Mouse (Mus musculus) liver (tissue): ENCODE results near the gene Chst8.

Experiments used
- DNase-seq: peaks from one replicate; pipeline ENCODE4 v3.0.0-alpha.2; 2020; ENCODE audit warnings: mixed read lengths

Chst8 gene

GRCm38 (mm10) chr7:34702718-34703351 is 109.7 kb downstream of the Chst8 start:
- DNase-seq, result peak; percentile 52

- DNase-seq, result no peak
Observed at GRCm38 (mm10) chr7:34699888-34700287, 112.6 kb downstream of the Chst8 start.

GRCm38 (mm10) chr7:34698221-34698620 is 114.3 kb downstream of the Chst8 start:
- no peak for DNase-seq

DNA sequence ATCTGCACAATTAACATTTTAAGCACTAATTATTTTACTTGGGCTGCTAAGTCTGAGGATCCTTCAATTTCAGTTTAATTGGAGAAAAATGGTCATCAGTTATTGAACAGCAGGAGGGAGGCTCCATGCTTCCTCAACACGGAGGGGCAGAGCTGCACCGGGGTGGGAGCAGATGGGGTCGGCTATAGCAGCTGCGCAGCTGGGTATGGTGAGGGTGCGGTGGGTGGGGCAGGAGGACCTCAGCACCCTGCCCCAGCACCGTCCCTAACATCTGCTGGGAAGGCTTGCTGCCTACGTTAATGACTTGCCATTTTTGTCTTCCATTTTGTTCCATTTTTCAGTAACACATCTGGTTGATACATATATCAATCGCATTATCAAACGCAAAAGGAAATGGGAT is 116.4 kb downstream of the Chst8 start:
- no peak for DNase-seq

- no peak for DNase-seq
Observed at GRCm38 (mm10) chr7:34694898-34695297, 117.6 kb downstream of the Chst8 start.

DNA sequence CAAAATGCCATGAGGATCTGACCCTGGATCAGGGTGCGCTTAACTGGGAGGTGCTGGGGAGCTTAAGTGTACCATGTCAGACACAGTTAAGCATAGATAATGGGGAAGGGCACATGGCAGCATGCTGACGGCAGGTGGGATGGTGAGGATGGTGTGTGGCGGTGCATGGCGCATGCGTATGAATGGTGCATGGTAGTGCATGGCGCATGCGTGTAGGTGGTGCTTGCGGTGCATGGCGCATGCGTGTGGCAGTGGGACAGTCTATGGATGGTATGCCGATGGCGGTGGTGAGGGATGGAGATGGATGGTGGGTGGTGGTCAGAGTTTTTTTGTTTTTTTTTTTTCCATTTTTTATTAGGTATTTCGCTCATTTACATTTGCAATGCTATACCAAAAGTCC is 118.6 kb downstream of the Chst8 start:
- DNase-seq, result no peak

GRCm38 (mm10) chr7:34693072-34693471 is 119.4 kb downstream of the Chst8 start:
- no peak for DNase-seq

DNA sequence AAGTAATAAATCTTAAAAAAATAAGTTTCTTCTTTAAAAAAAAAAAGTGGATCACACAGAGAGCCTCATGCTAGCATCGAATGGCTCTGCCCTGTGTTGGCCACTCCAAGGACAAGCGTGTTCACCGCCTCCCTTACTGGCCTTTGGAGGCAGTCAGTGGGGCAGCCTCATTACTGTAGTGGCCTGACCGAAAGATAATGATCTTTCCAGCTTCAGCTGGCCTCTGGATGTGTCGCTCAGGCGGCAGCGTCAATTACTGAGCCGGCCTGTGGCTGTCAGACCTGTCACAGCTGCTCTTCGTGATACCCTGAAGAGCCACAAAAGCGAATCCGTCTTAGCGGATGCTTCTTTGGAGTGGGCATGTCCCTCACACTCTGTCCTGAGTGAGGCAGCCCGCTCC is 122.4 kb downstream of the Chst8 start:
- no peak for DNase-seq

DNA sequence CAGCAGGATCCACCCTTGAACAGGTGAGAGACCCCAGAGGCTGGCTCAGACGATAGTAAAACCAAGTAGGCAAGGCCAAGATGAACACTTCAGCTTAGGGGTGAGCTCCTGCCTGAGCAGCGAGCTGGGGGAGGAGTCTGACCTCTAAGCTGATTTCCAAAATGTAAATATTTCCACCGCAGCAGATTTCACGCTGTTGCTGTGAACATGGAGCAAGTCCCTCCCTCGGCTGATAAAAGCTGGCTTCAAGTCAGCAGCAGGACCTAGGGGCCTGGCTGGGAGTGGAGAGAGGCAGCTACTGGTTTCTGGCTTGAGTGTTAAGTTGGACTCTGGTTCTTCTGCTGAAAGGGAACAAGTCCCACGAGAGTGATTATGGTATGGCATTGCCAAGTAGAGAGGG is 123.5 kb downstream of the Chst8 start:
- DNase-seq, result no peak

DNA sequence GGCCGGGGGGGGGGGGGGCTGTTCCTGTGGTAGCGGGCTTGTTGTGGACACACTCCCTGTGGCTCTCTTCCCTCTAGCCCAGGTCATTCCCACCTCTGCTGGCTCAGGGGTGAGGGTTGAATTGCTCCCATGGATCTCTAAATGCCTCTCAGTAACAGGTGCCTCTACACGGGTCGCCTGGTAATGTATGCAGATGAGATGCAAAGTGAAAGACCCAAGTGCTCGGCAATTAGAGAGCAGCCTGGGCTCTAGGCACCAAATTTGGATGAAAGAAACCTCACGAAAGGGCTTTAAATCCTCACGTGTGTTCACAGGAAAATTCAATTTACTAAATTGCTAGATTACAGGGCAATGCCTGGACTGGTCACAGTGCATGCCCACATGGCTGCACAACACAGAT is 126.7 kb downstream of the Chst8 start:
- no peak for DNase-seq

GRCm38 (mm10) chr7:34685176-34685575 is 127.3 kb downstream of the Chst8 start:
- no peak for DNase-seq

- DNase-seq, result no peak
Observed at GRCm38 (mm10) chr7:34680771-34681421, 131.6 kb downstream of the Chst8 start.

- no peak for DNase-seq
Observed at GRCm38 (mm10) chr7:34679886-34680285, 132.6 kb downstream of the Chst8 start.

- DNase-seq, result peak; percentile 56
Observed at GRCm38 (mm10) chr7:34675831-34676514, 136.5 kb downstream of the Chst8 start.

- no peak for DNase-seq
Observed at GRCm38 (mm10) chr7:34675120-34675790, 137.3 kb downstream of the Chst8 start.

GRCm38 (mm10) chr7:34672916-34673315 is 139.6 kb downstream of the Chst8 start:
- DNase-seq, result no peak

GRCm38 (mm10) chr7:34671911-34672310 is 140.6 kb downstream of the Chst8 start:
- peak; percentile 81 for DNase-seq

- DNase-seq, result no peak
Observed at GRCm38 (mm10) chr7:34670778-34671177, 141.7 kb downstream of the Chst8 start.

DNA sequence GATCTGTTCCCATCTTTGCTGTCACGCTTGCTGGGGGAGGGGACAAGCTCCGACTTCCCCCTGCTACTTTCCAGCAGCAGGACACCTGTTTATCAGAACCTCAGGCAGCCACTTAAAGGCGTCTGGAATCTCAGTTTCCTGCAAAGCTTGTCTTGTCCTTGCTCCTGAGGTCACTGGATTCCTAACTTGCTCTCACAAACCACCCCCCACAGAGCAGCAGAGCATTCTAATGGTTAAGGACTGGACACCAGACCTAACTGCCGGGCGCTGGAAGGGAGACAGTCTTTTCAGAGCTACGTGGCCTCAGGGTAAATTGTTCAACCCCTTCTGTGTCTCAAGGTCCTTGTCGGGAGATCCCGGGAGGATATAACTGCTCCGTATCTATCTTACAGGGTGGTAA is 143.2 kb downstream of the Chst8 start:
- no peak for DNase-seq

DNA sequence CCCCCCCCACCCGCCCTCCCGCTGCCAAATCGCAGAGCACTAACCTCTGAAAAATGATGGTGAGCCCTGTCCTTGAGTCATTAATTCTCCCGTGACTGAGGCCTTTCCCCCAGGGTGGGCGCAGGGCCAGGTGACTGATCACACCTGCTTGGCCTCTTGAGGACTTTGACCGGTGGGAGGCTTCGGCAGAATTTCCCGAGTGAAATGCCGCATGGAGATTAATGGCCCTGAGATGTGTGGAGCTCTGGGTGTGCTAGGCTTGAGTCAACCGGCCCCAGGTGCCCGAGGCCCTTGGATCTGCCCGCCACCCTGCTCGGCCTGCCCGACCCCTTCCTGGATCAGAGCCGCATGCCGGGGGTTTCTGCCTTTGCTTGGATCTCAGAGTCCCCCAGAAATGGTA is 144.6 kb downstream of the Chst8 start:
- no peak for DNase-seq

DNA sequence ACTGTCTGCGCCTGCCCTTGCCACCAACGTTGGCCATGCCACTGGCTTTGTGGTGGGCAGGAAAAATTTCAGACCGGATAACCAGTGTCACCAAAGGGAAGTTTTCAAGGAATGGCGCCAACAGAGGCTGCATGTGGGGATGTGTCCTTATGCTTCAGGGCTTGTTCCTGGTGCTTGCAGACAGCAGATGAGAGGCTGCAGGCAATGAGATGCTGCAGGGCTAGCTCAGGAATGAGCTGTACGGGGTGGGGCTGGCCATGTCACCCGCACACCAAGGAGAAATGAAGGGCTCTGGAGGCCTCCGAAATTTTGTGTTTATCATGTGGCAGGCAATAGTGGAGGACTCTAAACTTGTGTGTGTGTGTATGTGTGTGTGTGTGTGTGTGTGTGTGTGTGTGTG is 149.4 kb downstream of the Chst8 start:
- no peak for DNase-seq

GRCm38 (mm10) chr7:34662227-34662626 is 150.3 kb downstream of the Chst8 start:
- no peak for DNase-seq

DNA sequence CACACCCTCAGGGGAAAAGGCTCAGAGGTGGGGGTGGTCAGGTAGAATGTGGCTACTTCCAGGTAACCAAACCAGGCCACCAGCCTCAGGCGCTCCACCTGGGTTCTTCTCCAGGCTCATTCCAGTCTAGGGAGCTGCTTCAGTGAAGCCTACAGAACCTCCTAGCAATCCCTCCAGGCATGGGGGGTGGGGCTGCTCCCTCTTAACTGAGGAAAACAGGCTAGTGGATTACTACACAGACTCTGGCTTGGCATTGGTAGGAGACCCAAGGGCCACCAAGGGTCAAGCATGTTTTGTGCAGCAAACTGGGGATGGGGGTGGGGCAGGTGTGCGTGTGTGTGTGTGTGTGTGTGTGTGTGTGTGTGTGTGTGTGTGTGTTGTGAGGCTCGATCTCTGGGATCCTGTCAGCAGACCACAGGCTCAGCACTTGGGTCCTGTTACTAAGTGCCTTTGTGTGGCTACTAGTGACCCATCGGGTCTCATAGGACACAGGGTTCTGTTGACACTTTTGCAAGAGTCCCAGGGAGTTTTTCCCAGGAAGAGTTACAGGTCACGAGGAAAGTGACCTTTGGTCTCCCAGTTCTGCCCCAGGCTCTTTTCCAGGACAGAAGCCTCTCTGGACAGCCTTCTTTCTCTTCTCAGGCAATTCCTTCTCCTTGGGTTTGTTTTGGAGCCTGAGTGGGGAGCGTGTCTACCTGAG is 153.0 kb downstream of the Chst8 start:
- DNase-seq, result no peak
